Mouse (Mus musculus): ENCODE measurements around the gene Pde4a. TPM values are rescaled to one million over a fixed set of nuclear protein-coding genes. Genes with fewer than 3 reads are reported as not detected.
"Not testable (repeated sequence)": the region's sequence is repeated elsewhere in the genome, so short reads cannot be mapped to it uniquely, and the experiment has no call there.

The Pde4a gene
- polyA plus RNA-seq, 1 experiment, result 9.0 TPM

DNA sequence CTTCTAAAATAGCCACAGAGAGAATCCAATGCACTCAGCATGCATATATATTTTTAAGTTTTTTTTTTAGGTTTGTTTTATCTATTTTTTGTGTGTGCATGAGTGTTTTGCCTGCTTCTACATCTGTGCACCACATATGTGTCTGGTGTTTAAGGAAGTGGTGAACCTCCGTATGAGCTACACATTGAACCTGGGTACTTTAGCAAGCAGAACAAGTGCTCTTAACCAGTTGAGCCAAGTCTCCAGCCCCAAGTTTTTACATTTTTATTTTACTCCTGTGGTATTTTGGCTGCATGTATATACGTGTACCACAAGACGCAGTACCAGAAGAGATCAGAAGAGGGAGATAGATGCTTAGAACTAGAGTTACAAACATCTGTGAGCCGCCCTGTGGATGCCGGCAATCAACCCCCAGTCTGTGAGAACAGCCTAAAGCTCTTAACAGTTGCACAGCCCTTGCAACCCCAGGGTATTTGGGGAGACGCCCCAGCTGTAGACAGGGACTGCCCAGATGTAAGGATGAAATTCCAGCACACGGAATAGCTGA is 55.9 kb downstream of the Pde4a start:
- 16% methylated on average over 7 of the region's 7 CpGs for WGBS
- Histone ChIP-seq H3K4me1 (ENCODE audit: control insufficient read depth, insufficient read depth, low read length) (peaks cover 5% of the 10 kb centered on the region; the same call in 1 of the 2 replicates), H3K27ac (ENCODE audit: insufficient read depth, low read depth, low read length) (no peak overlapping the region), H3K27me3 (replicated peaks; ENCODE audit: control insufficient read depth, insufficient read depth, low read length) (no peaks in the 10 kb centered on the region), H3K36me3 (ENCODE audit: control insufficient read depth, insufficient read depth, low read length) (no peaks in the 10 kb centered on the region), H3K4me3 (ENCODE audit: insufficient read depth, low read depth, low read length) (no peak overlapping the region)
- peak; percentile 80 for DNase-seq
- TF ChIP-seq CTCF (conservative IDR thresholded peaks at IDR 0.05; ENCODE audit: insufficient read depth, insufficient read length, low read depth, low read length), result peak; percentile 56
- no peak for TF ChIP-seq POLR2A (IDR thresholded peaks at IDR 0.05; ENCODE audit: low read depth, low read length)

DNA sequence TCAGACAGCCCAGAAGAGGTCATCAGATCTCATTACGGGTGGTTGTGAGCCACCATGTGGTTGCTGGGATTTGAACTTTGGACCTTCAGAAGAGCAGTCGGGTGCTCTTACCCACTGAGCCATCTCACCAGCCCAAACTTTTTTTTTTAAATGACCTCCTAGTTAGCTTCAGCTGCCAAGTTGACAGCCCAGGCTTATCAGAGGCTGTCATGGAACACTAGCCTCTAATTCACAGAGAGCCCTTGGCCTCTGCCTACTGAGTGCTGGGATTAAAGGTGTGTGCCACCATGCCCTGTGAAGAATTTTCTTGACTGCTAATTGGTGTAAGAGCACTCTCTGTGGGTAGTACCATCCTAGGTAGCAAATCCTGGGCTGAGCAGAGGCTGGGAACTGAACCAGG is 58.0 kb downstream of the Pde4a start:
- not testable (repeated sequence) for DNase-seq; H3K36me3 ChIP-seq (ENCODE audit: control insufficient read depth, insufficient read depth, low read length); H3K27me3 ChIP-seq (replicated peaks; ENCODE audit: control insufficient read depth, insufficient read depth, low read length); H3K4me3 ChIP-seq (ENCODE audit: insufficient read depth, low read depth, low read length); H3K27ac ChIP-seq (ENCODE audit: insufficient read depth, low read depth, low read length); H3K4me1 ChIP-seq (ENCODE audit: control insufficient read depth, insufficient read depth, low read length)
- WGBS, result 39% methylated on average over 2 of the region's 2 CpGs

DNA sequence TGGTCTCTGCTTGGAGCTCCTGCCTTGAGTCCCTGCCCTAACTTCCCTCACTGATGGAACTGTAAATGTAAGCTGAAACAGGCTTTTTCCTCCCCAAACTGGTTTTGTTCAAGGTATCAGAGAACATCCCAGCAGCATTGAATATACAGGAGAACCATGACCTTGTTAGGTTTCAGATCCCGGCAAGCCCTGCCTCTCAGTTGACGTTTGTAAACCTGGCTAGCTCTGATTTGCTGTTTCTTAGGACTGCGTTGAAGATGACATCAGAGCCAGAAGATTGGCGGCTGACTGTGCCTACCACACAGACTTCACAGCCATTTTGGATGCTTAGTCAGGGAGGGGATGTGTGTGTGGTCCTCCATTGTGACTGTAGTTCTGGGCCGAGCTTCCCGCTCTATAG is 58.4 kb downstream of the Pde4a start:
- no peak for DNase-seq
- Histone ChIP-seq H3K36me3 (ENCODE audit: control insufficient read depth, insufficient read depth, low read length) (no peaks in the 10 kb centered on the region), H3K27me3 (replicated peaks; ENCODE audit: control insufficient read depth, insufficient read depth, low read length) (no peaks in the 10 kb centered on the region), H3K4me1 (ENCODE audit: control insufficient read depth, insufficient read depth, low read length) (peaks cover 5% of the 10 kb centered on the region; the same call in 1 of the 2 replicates), H3K27ac (ENCODE audit: insufficient read depth, low read depth, low read length) (no peak overlapping the region), H3K4me3 (ENCODE audit: insufficient read depth, low read depth, low read length) (no peak overlapping the region)
- 96% methylated on average over 6 of the region's 6 CpGs for WGBS
- TF ChIP-seq POLR2A (IDR thresholded peaks at IDR 0.05; ENCODE audit: low read depth, low read length) (no peak), CTCF (conservative IDR thresholded peaks at IDR 0.05; ENCODE audit: insufficient read depth, insufficient read length, low read depth, low read length) (no peak)

DNA sequence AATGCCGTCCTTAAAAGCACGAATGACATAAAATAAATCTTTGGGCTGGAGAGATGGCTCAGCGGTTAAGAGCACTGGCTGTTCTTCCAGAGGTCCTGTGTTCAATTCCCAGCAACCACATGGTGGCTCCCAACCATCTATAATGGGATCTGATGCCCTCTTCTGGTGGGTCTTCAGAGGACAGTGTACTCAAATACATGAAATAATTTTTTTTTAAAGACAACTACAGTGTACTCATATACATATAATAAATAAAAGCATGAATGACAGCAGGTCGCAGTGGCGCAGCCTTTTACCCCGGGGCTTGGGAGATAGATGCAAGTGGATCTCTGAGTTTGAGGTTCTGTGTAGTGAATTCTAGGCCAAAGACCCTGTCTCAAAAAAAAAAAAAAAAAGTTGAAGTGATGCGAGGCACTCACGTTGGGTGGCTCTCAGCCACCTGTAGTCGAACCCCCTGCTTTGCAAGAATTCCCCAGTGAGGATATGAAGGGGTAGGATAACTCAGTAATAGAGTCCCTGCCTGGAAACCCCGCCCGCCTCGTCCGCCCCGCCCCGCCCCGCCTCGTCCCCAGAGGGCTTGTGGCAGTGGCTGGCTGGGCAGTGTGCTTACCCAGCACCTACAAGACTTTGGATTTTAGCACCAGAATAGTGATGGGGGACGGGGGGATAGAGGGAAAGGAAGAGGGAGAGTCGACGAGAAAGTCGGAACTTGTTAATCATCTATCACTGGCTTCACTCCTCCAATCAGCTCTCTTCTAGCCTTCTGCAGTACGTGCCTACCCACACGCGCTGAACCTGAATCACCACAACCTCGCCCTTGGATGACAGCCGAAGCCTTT is 59.3 kb downstream of the Pde4a start:
- WGBS, result 21% methylated on average over 26 of the region's 26 CpGs
- H3K27ac ChIP-seq (ENCODE audit: insufficient read depth, low read depth, low read length), result no peak overlapping the region

DNA sequence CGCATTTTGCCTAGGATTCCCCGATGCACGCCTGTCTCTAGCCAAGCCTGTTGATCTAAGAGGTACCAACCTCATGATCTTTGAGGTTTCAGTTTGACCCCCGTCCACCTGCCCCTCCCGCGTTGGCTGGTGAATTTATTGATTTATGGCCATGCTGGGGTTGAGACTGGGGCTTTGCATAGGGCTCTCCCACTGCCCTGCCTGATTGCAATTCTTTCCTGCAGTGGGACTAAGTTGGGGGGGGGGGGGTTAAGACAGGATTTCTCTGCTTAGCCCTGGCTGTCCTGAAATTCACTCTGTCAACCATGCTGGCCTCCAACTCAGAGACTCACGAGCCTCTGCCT is 59.9 kb downstream of the Pde4a start:
- H3K27ac ChIP-seq (ENCODE audit: insufficient read depth, low read depth, low read length), result no peak overlapping the region
- 10% methylated on average over 7 of the region's 7 CpGs for WGBS
- peaks cover 5% of the 10 kb centered on the region; the same call in 1 of the 2 replicates for H3K4me1 ChIP-seq (ENCODE audit: control insufficient read depth, insufficient read depth, low read length)
- H3K36me3 ChIP-seq (ENCODE audit: control insufficient read depth, insufficient read depth, low read length), result no peaks in the 10 kb centered on the region
- H3K27me3 ChIP-seq (replicated peaks; ENCODE audit: control insufficient read depth, insufficient read depth, low read length), result no peaks in the 10 kb centered on the region
- no peak for DNase-seq
- no peak for TF ChIP-seq CTCF (conservative IDR thresholded peaks at IDR 0.05; ENCODE audit: insufficient read depth, insufficient read length, low read depth, low read length)
- no peak for TF ChIP-seq POLR2A (IDR thresholded peaks at IDR 0.05; ENCODE audit: low read depth, low read length)
- H3K4me3 ChIP-seq (ENCODE audit: insufficient read depth, low read depth, low read length), result peak overlapping the region; percentile 30; the same call in 1 of the 2 replicates

More for the DNA sequence above, 59.3 kb downstream of the Pde4a start:
- Histone ChIP-seq H3K36me3 (ENCODE audit: control insufficient read depth, insufficient read depth, low read length) (no peaks in the 10 kb centered on the region), H3K27me3 (replicated peaks; ENCODE audit: control insufficient read depth, insufficient read depth, low read length) (no peaks in the 10 kb centered on the region), H3K4me1 (ENCODE audit: control insufficient read depth, insufficient read depth, low read length) (peaks cover 5% of the 10 kb centered on the region; the same call in 1 of the 2 replicates), H3K4me3 (ENCODE audit: insufficient read depth, low read depth, low read length) (peak overlapping the region; percentile 30; the same call in 1 of the 2 replicates)
- TF ChIP-seq CTCF (conservative IDR thresholded peaks at IDR 0.05; ENCODE audit: insufficient read depth, insufficient read length, low read depth, low read length) (no peak), POLR2A (IDR thresholded peaks at IDR 0.05; ENCODE audit: low read depth, low read length) (no peak)
- DNase-seq, result peak; percentile 68

DNA sequence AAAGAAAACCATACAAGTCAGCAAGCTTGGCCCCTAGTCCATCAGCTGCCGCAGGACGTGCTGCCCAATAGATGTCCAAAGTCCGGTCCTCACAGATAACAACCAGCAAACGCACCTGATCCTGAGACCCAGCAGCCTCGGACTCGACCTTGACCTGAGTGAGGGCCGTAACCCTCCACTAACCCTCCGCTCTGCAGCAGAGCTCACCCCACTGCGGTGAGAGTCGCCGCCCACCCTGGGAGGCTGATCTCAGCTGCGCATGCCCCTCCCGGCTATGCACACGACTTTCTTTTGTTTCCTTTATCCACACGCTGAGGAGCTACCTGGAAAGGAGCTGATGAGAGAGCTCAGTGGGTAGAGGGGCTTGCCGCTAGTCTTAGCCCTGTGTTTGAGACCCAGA is 61.8 kb downstream of the Pde4a start:
- H3K27ac ChIP-seq (ENCODE audit: insufficient read depth, low read depth, low read length), result no peak overlapping the region
- DNase-seq, result peak; percentile 29
- H3K27me3 ChIP-seq (replicated peaks; ENCODE audit: control insufficient read depth, insufficient read depth, low read length), result no peaks in the 10 kb centered on the region
- 22% methylated on average over 16 of the region's 16 CpGs for WGBS
- no peaks in the 10 kb centered on the region for H3K36me3 ChIP-seq (ENCODE audit: control insufficient read depth, insufficient read depth, low read length)
- TF ChIP-seq POLR2A (IDR thresholded peaks at IDR 0.05; ENCODE audit: low read depth, low read length) (no peak), CTCF (conservative IDR thresholded peaks at IDR 0.05; ENCODE audit: insufficient read depth, insufficient read length, low read depth, low read length) (no peak)
- H3K4me3 ChIP-seq (ENCODE audit: insufficient read depth, low read depth, low read length), result no peak overlapping the region
- H3K4me1 ChIP-seq (ENCODE audit: control insufficient read depth, insufficient read depth, low read length), result no peaks in the 10 kb centered on the region; the same call in 1 of the 2 replicates

DNA sequence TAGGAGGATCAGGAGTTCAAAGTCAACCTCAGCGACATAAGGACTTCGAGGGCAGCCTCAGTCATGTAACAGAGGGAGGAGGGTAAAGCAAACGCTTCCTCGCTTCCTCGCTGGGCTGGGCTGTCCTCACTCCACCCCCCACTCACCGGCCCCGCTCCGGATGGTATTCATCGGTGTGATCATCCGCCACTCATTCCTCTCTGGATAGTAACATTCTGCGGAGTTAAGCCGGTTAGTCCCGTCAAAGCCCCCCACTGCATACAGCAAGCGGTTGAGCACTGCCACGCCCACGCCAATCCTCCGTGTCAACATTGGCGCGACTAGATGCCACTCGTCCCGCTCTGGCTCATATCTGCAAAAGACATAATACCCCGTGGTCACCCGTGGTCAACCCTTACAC is 66.0 kb downstream of the Pde4a start:
- Histone ChIP-seq H3K27ac (ENCODE audit: insufficient read depth, low read depth, low read length) (no peak overlapping the region), H3K4me3 (ENCODE audit: insufficient read depth, low read depth, low read length) (no peak overlapping the region), H3K27me3 (replicated peaks; ENCODE audit: control insufficient read depth, insufficient read depth, low read length) (no peaks in the 10 kb centered on the region), H3K36me3 (ENCODE audit: control insufficient read depth, insufficient read depth, low read length) (no peaks in the 10 kb centered on the region; the same call in 1 of the 2 replicates), H3K4me1 (ENCODE audit: control insufficient read depth, insufficient read depth, low read length) (no peaks in the 10 kb centered on the region; the same call in 1 of the 2 replicates)
- no peak for DNase-seq
- TF ChIP-seq CTCF (conservative IDR thresholded peaks at IDR 0.05; ENCODE audit: insufficient read depth, insufficient read length, low read depth, low read length), result no peak
- TF ChIP-seq POLR2A (IDR thresholded peaks at IDR 0.05; ENCODE audit: low read depth, low read length), result no peak
- 76% methylated on average over 23 of the region's 23 CpGs for whole genome bisulfite sequencing

Data from kidney, adult 2 months (tissue).